Mouse (Mus musculus): ENCODE measurements around the gene Vmn2r93.

Vmn2r93 gene

DNA sequence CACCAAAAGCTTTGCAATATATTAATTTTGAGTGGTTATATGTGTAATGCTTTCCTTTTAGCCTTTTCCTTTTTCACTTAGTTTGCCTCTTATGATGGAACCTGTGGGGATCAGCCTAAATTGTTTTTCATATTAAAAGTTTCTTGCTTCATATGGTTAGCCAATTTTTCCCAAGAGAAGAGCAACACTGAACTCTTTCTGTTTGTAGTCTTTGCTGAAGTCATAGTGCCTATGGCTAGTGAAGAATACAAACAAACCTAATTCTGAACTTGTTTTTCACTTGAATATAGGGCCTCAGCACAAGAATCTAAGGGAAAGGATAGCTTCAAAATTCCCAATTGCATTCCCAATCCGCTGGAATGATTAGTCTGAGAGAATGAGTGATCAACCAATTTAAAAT is at the start of gene Vmn2r93:
Gene Vmn2r93, plus strand, starts transcription at position 301 of the 400 bp plus-strand sequence.
- no peak for DNase-seq

DNA sequence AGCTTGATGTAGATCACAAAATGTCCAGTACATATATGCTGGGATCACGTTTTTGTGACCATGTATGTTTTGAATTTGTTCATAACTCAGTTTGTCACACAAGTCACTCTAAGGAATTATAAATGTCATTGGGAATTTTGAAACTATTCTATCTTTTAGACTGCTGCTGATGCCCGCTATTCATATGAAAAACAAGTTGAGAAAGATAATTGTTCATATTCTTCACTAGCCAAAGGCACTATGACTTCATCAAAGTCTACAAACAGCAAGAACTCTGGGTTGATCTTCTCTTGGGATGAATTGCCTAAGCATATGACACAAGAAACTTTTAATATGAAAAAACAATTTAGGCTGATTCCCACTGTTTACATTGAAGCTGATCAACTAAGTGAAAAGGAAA is 20.2 kb upstream of the Vmn2r93 start, which contains the start of gene Vmn2r94:
Gene Vmn2r94, minus strand, starts transcription at position 101 of the 400 bp plus-strand sequence.
- DNase-seq, result no peak

DNA sequence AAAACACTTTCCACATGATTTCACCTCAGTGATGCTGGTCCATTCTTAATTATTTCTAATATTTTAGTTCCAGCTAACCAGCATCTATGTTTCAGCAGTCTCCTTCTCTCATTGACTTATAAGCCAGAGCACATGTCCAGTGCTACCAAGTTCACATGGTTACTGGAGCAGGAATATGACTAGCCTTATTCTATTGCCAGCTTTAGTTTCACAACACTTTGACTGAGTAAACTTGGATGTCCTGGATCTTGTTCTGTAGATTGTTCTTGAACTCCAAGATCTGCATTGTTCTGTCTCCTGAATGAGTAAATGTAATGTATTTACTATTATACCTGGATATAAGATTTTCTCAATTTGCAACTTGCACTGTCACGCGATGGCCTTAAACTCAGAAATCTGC is 25.1 kb downstream of the Vmn2r93 start:
- no peak for DNase-seq

DNA sequence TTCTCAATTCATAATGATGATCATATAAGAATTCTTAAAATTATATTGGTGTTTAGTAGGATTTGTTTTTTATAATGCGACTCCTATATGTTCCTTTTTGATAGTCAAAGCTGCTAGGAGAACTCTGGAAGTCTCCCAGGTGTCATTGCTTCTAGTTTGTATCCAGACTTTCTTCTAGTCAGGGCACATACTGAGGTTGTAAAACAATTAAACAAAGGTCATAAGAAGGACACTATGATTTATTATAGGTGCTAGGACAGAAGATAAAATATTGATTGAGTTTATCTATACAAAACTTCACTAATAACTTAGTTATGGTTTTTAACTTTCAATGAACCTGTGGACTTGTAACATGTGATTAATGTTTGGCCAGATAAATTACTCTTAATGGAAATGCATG is 62.1 kb downstream of the Vmn2r93 start:
- no peak for DNase-seq

DNA sequence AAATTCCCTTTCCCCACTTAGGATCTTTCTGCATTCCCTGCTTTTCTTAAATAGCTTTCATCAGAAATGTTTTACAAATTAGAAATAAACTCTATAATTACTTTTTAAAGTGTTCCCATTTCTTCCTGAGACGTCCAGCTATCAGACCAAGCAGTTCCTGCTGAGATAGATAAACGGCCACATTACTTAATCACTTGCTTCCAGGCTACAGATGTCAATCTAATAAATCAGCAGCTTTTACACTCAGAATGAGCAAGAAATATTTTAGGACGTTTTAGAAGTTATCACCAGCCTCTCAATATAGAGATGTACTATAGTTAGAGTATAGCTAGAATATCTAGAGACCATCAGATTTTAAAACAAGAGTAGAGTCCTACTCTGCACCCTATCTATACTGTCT is 62.7 kb downstream of the Vmn2r93 start:
- no peak for DNase-seq

Data from lung, postnatal 36 days (tissue).